8 mouse cellular contexts compared by ENCODE assay signal in the genomic region with DNA sequence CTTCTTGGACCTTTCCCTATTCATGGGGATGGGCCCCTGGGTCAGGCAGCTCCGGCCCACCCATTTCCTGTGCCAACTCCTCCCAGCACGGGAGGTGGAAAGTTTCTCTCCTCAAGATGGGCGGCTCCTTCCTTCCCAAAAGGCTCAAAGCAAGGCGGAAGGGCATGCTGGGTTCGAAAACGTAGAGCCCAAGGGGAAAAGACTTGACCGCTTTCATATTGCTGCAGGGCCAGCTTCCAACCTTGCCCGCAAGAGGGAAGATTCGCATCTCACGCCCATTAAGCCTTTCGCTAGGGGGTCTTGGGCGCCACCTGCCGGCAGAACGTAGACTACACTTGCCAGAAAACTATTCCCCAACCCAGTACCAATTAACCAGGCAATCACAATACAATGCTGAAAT. TPM values are rescaled to one million over a fixed set of nuclear protein-coding genes. Genes with fewer than 3 reads are reported as not detected.
DNase-seq lines count a peak whose midpoint lies in the region; ATAC-seq and TF ChIP-seq lines count a peak whose summit lies in the region.

No protein-coding gene starts in this region.

- peak overlapping the region; percentile 97 for H3K4me2 ChIP-seq in heart, embryonic 16.5 days (ENCODE audit: low read depth, low read length)
- peak overlapping the region; percentile 95 for H3K4me2 ChIP-seq in liver, embryonic 14.5 days (ENCODE audit: low read depth)

- H3K9ac ChIP-seq in heart, embryonic 16.5 days (ENCODE audit: low read length): peak overlapping the region; percentile 98
- H3K9ac ChIP-seq in liver, embryonic 14.5 days (replicated peaks): peak overlapping the region; percentile 96

- TF ChIP-seq EP300 in liver, embryonic 14.5 days (IDR thresholded peaks at IDR 0.05; ENCODE audit: low read depth): no peak

- peak overlapping the region; percentile 93 for H3K4me3 ChIP-seq in heart, embryonic 16.5 days (ENCODE audit: low read length)
- peak overlapping the region; percentile 74 to 96 for H3K4me3 ChIP-seq in liver, embryonic 14.5 days (ENCODE audit: insufficient read depth in 1 of 2, low read depth in 2 of 2, low read length in 2 of 2)

- H3K36me3 ChIP-seq in heart, embryonic 16.5 days (ENCODE audit: control insufficient read depth, insufficient read depth): peaks cover 8% of the 10 kb centered on the region
- H3K36me3 ChIP-seq in liver, embryonic 14.5 days (replicated peaks; ENCODE audit: control insufficient read depth, insufficient read depth, low read depth): peaks cover 20% of the 10 kb centered on the region
- H3K36me3 ChIP-seq in splenic B cell, adult 2 months (ENCODE audit: control insufficient read depth, insufficient read depth, low read length, poor library complexity, severe bottlenecking): no peaks in the 10 kb centered on the region

- peak; percentile 93 to 94 for DNase-seq in B cell, adult 2 months
- DNase-seq in brain, embryonic 14.5 days (ENCODE audit: low read depth): peak; percentile 88
- peak; percentile 56 for DNase-seq in fibroblast of lung, adult 2 months (ENCODE audit: low read depth)
- peak; percentile 89 for DNase-seq in kidney, postnatal 14 days
- DNase-seq in liver, embryonic 14.5 days (ENCODE audit: low read depth in 3 of 3, low spot score in 3 of 3): peak; percentile 74 to 85 (median 78)
- peak; percentile 85 to 87 for DNase-seq in natural killer cell, adult 2 months (ENCODE audit: low spot score in 2 of 2)
- peak; percentile 91 for DNase-seq in splenic B cell, adult 2 months (ENCODE audit: low read depth, low spot score)

- H3K9me3 ChIP-seq in heart, embryonic 16.5 days (replicated peaks; ENCODE audit: control insufficient read depth, low read length): no peaks in the 10 kb centered on the region
- no peaks in the 10 kb centered on the region for H3K9me3 ChIP-seq in liver, embryonic 14.5 days (ENCODE audit: control insufficient read depth, low read length)

- H3K4me1 ChIP-seq in heart, embryonic 16.5 days (ENCODE audit: control insufficient read depth, insufficient read depth, low read length): peaks cover 46% of the 10 kb centered on the region
- H3K4me1 ChIP-seq in liver, embryonic 14.5 days (replicated peaks; ENCODE audit: control insufficient read depth in 2 of 2, insufficient read depth in 2 of 2, low read length in 1 of 2): peaks cover 37 to 47% of the 10 kb centered on the region in 2 experiments

- peak; percentile 97 for TF ChIP-seq CTCF in brain, embryonic 14.5 days (IDR thresholded peaks at IDR 0.05; ENCODE audit: borderline replicate concordance, extremely low read depth, insufficient read depth, insufficient read length)
- peak; percentile 100 for TF ChIP-seq CTCF in liver, embryonic 14.5 days (IDR thresholded peaks at IDR 0.05; ENCODE audit: low read depth)

- no peak for TF ChIP-seq POLR2A in brain, embryonic 14.5 days (IDR thresholded peaks at IDR 0.05; ENCODE audit: borderline replicate concordance, extremely low read depth, insufficient read depth, insufficient read length, poor library complexity, severe bottlenecking)

- WGBS in heart, embryonic 16.5 days: 3% methylated on average over 14 of the region's 14 CpGs
- under 1% methylated on average over 14 of the region's 14 CpGs for WGBS in liver, embryonic 14.5 days (ENCODE audit: insufficient replicate concordance)

- ATAC-seq in heart, embryonic 16.5 days (replicated peaks; ENCODE audit: extremely low read depth, insufficient read depth, low FRiP score): no peak
- ATAC-seq in liver, embryonic 14.5 days (ENCODE audit: insufficient read depth): no peak

- H3K27me3 ChIP-seq in heart, embryonic 16.5 days (ENCODE audit: control insufficient read depth, insufficient read depth, low read length): no peaks in the 10 kb centered on the region
- H3K27me3 ChIP-seq in liver, embryonic 14.5 days (ENCODE audit: control insufficient read depth, insufficient read depth, low read length): no peaks in the 10 kb centered on the region
- no peaks in the 10 kb centered on the region for H3K27me3 ChIP-seq in splenic B cell, adult 2 months (ENCODE audit: control insufficient read depth, insufficient read depth, low read length, poor library complexity, severe bottlenecking)

- H3K27ac ChIP-seq in heart, embryonic 16.5 days (ENCODE audit: low read length): peak overlapping the region; percentile 92
- peak overlapping the region; percentile 98 for H3K27ac ChIP-seq in liver, embryonic 14.5 days

RNA-seq across cellular contexts. Expression of a gene that starts 1.6 kb away (rescaled TPM):
- polyA plus RNA-seq in brain, embryonic 14.5 days (2012; rRNA removed): 18.3 and 20.4 TPM in 2 replicates
- polyA plus RNA-seq in heart, embryonic 16.5 days (2015; fragmentation: Nextera tagmentation; extraction: Ambion mirVana): 92.3 and 97.5 TPM in 2 replicates
- 70.8 and 95.5 TPM in 2 replicates for polyA plus RNA-seq in liver, embryonic 14.5 days (2012; rRNA removed)
- 66.0 and 76.7 TPM in 2 replicates for polyA plus RNA-seq in liver, embryonic 14.5 days (2014; fragmentation: Nextera tagmentation; extraction: Ambion mirVana)

RNA-seq across cellular contexts. Expression of a gene that starts 1.8 kb away (rescaled TPM):
- polyA plus RNA-seq in brain, embryonic 14.5 days (2012; rRNA removed): 258 and 404 TPM in 2 replicates
- 68.6 and 72.3 TPM in 2 replicates for polyA plus RNA-seq in heart, embryonic 16.5 days (2015; fragmentation: Nextera tagmentation; extraction: Ambion mirVana)
- 44.0 and 50.9 TPM in 2 replicates for polyA plus RNA-seq in liver, embryonic 14.5 days (2012; rRNA removed)
- 40.6 and 41.0 TPM in 2 replicates for polyA plus RNA-seq in liver, embryonic 14.5 days (2014; fragmentation: Nextera tagmentation; extraction: Ambion mirVana)

RNA-seq across cellular contexts. Expression of a gene that starts 13.0 kb away (rescaled TPM):
- 52.1 and 70.3 TPM in 2 replicates for polyA plus RNA-seq in brain, embryonic 14.5 days (2012; rRNA removed)
- polyA plus RNA-seq in heart, embryonic 16.5 days (2015; fragmentation: Nextera tagmentation; extraction: Ambion mirVana): 27.3 and 31.5 TPM in 2 replicates
- 1.9 and 2.1 TPM in 2 replicates for polyA plus RNA-seq in liver, embryonic 14.5 days (2012; rRNA removed)
- 0.85 and 1.6 TPM in 2 replicates for polyA plus RNA-seq in liver, embryonic 14.5 days (2014; fragmentation: Nextera tagmentation; extraction: Ambion mirVana)

RNA-seq across cellular contexts. Expression of a gene that starts 23.5 kb away (rescaled TPM):
- polyA plus RNA-seq in brain, embryonic 14.5 days (2012; rRNA removed): 0.13 TPM in 1 of 2 replicates, not detected in the other
- polyA plus RNA-seq in heart, embryonic 16.5 days (2015; fragmentation: Nextera tagmentation; extraction: Ambion mirVana): 0.18 and 0.24 TPM in 2 replicates
- polyA plus RNA-seq in liver, embryonic 14.5 days (2012; rRNA removed): 0.04 TPM in 1 of 2 replicates, not detected in the other
- polyA plus RNA-seq in liver, embryonic 14.5 days (2014; fragmentation: Nextera tagmentation; extraction: Ambion mirVana): 0.17 and 0.27 TPM in 2 replicates

RNA-seq across cellular contexts. Expression of a gene that starts 39.0 kb away (rescaled TPM):
- 95.9 and 120 TPM in 2 replicates for polyA plus RNA-seq in brain, embryonic 14.5 days (2012; rRNA removed)
- polyA plus RNA-seq in heart, embryonic 16.5 days (2015; fragmentation: Nextera tagmentation; extraction: Ambion mirVana): 11.5 and 13.4 TPM in 2 replicates
- 19.8 and 25.9 TPM in 2 replicates for polyA plus RNA-seq in liver, embryonic 14.5 days (2012; rRNA removed)
- polyA plus RNA-seq in liver, embryonic 14.5 days (2014; fragmentation: Nextera tagmentation; extraction: Ambion mirVana): 9.1 and 9.8 TPM in 2 replicates
